Mouse (Mus musculus): ENCODE data around the gene Hras.

- TF ChIP-seq POLR2A (IDR thresholded peaks at IDR 0.05; ENCODE audit: borderline replicate concordance, extremely low read depth, low read depth, low read length) (no peak; the same call in 1 of the 2 replicates), CTCF (IDR thresholded peaks at IDR 0.05; ENCODE audit: insufficient read depth, low read length) (no peak)
Measured at GRCm38 (mm10) chr7:141167901-141168517, 25.8 kb downstream of the Hras start.
